Mouse (Mus musculus) thymus, postnatal 14 days (tissue): Measurements from ENCODE around the gene Crhr2.

Experiments
- DNase-seq: peaks from one replicate; pipeline ENCODE4 v3.0.0; 2021

Crhr2 gene

DNA sequence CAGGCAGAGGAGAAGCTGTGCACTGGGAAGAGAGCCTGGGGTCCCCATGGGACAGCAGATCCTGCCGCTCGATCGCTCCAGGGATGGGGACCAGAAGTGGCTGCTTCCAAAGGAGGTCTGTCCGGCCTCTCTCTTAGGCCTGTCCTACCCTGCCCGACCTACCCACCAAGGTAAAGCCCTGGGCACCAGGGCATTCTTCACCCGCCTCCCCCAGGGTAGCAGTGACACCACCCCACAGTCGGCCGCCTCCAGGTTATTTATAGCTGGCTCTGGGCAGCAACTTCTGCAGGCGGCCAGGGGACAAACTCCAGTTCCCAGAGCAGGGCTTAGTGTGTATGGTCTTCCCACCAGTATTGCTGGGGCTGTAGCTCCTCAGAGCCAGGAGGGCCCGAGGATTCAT lies at the start of gene Crhr2:
Gene Crhr2 (minus strand): TSS at position 223 of the 400 bp plus-strand sequence.
- no peak for DNase-seq

DNA sequence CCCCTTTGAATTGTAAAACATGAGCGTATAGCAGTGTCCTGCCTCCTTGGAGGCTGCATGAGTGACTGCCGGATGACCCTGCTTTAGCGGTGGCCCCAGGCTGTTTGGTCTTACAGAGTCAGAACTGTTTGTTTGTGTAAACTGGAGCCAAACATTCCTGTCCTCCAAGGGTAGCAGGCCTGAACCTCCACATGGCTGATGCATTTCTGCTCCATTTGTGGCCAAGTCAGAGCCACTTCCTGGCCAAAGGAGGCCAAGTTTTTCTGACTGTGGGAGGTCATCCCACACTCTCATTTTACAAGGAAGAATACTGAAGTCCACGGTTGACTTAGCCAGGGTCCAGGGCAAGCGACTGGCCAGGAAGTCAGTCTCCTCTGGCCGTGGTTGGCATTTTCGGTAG lies 46.7 kb upstream of the Crhr2 start:
- DNase-seq, result no peak

DNA sequence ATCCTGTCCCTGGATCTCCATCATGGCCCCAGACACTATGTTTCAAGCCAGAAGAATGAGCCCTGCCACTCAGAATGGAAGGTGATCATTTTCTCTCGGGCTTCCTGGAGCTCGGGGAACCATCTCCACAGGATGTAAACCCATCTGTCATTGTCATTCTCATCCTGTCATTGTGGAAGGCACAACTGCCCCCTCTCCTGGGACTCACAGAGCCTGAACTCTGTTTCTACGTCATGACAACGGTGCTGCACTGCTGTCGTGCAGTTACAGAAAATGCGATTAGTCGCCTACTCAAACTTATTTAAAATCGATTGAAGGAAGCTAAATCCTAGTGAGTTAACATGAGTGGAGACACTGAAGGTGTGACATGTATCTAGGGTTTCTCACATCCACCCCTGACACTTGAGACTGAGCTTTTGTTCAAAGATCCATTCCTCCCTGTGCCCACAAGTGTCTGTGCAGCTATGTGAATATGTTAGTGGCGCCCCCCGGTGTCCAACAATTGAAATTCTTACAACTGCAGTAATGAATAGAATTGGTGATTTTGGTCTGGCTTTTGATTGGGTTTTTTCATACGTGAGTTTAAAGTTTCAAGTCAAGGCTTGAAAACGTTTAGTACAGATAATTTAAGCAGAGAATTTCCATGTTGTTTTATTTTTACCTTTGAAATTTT lies 44.4 kb upstream of the Crhr2 start:
- DNase-seq, result peak; percentile 26

DNA sequence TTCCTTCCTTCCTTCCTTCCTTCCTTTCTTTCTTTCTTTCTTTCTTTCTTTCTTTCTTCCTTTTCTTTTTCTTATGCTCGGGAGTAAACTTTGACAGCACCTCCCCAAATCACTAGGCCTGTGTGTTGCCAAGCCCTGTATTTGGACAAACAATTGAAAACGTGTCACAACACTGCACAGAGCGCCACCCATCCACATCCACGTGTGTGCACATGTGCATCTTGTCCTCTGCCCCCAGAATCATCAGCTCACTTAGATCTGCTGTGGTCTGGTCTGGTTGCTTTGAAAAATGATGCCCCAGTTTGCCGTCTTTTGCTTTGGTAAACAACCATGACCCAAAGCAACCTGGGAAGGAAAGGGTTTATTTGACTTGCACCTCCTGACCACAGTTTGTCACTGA lies 43.1 kb upstream of the Crhr2 start:
- DNase-seq, result no peak

DNA sequence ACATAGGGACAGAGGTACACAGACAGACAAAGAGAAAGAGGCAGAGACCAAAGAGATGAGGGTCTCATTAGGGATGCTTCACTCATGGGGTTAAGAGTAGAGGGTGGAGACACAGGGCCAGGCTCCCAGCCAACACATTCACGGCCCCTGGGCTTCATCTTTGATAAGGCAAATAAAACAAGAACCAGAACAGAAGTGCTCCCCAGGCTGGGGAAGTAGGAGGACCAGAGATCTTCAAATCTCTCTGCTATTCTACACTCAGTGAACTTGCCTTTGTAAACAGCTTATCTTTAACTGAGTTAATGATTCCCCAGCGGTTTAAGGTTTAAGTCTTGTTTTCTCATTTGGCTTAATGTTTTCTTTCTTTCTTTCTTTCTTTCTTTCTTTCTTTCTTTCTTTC lies 42.6 kb upstream of the Crhr2 start:
- no peak for DNase-seq

DNA sequence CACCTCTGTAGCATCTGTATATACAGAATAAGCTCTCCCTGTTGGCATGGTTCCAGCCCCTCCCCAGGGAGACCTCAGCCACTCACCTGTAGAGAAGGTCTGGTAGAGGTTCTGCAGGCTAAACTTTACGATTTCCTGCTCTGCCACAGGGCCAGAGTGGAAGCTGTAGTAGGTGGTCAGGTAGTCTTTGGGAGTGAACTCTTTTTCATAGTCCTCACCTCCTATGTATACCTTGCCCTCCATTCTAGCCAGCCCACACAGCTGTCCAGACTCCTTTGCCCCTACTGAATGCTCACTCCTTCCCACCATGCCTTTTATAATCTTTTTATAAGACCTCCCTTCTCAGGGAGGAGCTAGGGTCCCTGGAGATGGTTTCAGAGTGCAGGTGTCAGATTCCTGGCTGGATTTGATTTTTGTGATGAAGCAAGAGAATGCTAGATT lies 41.9 kb upstream of the Crhr2 start, which contains the start of gene Inmt:
Gene Inmt (minus strand): TSS at position 303 of the 441 bp plus-strand sequence.
- DNase-seq, result no peak

DNA sequence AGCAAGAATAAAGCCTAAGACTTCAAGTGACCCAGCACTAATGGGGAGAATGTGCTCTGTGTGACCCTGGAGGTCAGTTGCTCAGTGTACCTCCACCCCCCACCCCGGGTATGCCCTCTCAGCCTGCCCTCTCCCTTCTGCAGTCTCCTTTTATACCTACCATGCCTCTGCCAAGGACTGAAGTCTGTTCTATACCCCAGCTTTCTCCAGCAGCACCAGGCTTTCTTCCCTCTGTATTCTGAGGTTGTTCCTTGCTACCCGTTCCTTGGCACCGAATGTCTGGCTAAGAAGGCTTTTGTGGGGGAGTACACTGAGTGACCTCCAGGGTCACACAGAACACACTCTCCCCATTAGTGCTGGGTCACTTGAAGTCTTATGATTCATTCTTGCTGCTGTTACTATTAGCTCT lies 41.1 kb upstream of the Crhr2 start:
- DNase-seq, result no peak

DNA sequence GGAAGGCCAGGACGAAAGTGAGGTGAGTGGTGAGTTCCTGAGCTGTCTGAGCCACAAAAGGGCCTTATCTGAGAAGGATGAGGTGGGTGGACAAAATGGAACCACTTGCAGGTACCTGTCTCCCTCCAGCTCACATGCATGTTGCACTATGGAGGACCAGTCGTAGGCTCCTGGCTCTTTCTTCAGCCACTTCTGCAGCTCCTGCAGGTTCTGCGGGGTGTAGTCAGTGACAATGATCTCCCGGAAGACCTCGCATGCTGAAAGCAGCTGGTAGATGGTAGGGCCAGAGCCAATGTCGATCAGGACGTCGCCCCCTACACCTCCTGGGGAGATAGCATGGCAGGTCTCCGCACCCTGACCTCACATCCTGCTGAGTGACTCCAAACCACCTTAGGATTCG lies 40.4 kb upstream of the Crhr2 start:
- DNase-seq, result no peak

DNA sequence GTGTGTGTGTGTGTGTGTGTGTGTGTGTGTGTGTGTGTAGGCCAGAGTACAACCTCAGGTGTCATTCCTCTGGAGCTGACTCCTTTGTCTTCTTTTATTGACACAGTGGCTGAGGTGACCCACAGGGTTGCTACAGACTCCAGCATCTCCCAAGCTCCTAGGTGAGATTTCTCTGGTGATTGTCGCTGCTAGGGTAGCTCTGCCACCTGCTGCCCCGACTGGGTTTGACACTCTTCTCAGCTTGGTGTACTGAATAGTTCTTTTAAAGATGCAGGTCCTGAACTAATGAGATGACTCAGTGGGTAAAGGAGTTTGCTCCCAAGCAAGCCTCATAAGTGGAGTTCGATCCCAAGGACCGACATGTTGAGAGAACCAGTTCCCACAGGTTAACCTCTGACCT lies 38.8 kb upstream of the Crhr2 start:
- no peak for DNase-seq

DNA sequence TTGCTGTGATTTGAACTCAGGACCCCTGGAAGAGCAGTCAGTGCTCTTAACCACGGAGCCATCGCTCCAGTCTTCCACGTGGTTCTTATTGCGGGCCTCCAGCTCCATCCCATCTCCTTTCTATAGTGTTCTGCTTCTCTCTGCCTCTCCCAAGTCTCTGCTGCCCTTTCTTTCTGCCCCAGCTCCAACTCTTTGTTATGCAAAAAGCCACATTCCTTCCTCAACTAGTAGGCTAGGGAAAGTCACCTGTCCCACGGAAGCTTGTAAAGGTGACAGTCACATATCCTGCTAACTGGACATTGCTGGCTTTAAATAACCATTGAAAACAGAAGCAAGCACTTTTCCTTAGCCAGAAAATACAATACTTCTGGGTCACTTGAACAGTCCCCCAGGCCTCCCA lies 37.0 kb upstream of the Crhr2 start:
- no peak for DNase-seq

DNA sequence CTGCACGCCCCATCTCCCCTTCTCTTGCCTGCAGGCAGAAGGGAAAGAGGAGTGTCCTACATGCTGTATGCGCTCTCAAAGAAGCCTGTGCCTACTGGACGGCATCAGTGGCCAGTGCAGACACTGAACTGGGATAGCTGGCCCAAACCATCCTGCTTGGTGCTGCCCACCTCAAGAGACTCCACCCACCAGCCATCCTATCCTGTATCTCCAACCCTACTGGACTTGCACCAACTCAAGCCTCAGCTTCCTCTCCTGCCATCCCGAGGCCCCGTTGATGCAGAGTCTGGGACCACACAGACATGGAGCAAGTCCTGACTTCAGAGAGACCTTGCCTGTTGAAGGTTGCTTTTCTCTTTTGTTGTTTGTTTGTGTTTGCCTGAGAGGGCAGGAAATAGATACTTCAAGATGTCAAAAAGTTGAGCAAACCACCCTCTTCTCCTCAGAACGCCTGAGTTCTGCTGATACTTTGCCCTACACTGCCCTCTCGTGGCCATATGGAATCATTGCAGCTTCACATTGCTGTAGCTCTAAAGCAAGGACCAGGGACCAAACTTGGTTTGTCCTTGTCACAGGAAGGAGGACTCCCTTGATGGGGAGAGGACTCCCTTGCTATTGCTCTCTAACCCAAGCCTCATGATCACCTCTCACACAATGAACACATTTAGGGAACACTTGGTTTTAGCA lies 34.1 kb upstream of the Crhr2 start:
- DNase-seq, result peak; percentile 75

DNA sequence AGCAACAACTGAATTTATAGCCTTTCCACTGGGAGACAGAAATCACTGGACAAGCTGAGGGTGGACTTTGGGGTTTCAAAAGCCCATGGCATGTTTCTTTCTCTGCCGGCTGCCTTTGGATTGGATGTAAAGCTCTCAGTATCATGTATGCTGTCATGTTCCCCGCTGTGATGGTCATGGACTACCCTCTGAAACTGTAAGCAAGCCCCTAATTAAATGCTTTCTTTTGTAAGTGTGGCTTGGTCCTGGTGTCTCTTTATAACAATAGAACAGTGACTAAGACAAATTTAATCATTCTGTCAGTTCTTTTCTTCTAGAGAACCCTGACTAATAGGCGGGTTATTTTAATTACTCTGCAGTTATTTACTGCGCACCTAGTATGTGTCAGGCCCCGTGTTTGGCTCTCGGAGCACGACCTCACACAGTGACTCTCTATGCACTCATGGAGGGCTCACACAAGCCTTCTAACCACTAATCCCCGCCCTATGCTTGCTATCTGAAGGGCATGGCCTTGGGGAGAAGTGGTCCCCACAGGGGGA lies 30.3 kb upstream of the Crhr2 start:
- DNase-seq, result no peak

DNA sequence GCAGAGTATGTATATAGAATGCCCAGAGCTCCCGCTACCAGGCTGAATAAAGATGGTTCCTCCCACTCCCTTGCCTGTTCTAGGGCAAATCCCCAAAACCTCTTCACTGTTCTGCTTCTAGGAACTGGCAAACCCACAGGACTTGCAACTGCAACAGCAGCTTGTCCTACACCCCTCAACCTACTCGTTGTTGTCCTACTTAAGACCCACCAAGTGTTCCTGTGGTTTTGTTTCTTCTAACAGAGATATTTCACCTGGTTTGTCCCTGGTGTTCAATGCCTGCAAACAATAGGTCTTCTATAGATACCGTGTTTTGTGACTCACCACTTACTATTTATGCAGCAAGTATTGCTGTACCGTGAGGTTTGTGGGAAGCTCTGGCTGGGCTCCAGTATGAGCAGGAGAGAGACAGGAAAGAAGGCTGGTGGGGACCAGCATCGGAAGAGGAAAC lies 28.5 kb upstream of the Crhr2 start:
- DNase-seq, result no peak

DNA sequence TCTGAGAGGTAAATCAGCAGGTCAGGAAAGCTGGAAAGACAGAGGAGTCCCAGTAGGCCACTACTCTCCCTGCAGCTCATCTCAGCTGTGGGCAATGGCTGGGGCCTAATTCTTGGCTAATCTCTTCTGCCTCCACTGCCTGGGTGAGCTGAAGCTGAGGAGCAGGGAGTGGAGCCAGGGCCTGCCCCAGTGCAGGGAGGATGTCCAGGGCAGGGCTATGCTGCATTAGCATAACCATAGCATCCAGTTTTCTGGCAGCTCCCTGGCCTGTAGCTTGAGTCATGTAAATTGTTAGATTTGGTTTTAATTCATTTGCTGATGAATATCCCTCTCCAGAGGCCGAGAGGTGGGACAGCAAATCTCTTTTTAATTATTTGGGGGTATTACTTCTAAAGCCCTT lies 26.4 kb upstream of the Crhr2 start:
- no peak for DNase-seq

DNA sequence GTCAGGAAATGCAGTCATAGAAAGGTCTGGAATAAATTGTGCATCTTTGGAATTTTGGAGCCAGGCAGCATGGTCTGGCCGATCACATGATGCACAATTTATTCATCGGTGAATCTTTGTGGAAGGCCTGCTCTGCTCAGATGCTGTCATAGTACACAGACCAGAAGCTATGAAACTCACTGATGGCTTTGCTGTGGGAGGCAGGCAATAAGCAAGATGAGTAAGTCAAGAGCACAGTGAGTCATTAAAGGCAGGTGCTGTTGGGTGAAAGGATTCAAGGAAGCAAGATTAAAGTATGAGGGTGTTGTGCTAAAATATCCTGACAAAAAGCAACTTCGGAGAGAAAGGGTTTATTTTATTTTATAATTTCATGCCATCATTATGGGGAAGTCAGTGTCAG lies 19.4 kb upstream of the Crhr2 start:
- no peak for DNase-seq

DNA sequence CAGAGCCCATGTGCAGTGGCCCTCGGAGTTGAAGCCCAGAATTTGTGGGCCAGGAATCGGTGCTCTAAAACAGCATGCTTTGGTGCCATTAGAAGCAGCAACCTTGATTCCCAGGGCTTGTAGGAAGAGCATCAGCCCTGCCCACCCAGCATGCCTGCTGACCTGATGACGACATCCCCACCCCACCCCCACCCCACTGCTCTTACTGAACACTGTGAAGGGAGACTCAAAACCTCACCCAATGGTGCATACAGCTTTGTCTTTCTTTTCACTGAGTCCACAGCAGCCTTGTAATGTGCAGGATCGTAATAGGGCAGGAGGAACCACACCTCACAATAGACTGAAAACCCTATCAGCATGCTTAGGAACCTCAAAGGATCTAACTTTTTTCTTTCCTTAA lies 13.3 kb upstream of the Crhr2 start:
- DNase-seq, result no peak

DNA sequence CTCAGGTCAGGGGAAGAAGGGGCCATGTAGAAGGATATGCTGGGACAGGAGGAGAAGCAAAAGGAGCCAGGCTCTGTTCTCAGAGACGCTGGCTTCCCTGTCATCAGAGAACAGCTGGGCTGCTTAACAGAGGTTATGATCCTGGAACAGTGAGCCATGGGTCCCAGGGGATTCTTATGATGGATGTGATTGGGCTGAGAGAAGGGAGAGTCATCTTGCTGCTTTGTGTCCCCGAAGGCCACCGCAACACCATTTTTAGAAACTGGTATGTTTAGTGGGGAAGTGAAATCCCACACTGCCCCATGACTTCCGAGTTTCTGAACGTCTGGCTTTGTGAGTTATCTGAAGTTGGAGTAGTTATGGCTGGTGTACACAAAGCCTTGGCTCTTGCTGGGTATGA lies 12.5 kb upstream of the Crhr2 start:
- DNase-seq, result no peak

DNA sequence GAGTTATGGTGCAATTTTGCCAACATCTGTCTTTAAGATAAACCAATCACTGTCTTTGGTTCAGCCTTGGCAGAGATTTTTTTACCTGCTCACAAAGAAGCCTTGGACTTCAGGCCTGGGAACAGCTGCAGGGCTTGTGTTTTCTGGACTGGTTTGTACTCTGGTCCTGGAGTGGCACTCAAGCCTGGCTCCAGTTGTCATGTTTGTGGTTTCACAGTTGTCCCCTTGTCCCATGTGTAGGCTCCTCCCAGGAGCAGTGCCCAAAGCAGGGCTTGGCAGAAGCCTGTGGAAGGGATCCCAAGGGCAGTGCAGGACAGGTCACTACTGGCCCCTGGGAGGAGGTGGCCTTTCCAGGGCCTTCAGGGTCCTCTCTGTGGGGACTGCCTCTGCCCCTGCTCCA lies 5.5 kb upstream of the Crhr2 start:
- no peak for DNase-seq

DNA sequence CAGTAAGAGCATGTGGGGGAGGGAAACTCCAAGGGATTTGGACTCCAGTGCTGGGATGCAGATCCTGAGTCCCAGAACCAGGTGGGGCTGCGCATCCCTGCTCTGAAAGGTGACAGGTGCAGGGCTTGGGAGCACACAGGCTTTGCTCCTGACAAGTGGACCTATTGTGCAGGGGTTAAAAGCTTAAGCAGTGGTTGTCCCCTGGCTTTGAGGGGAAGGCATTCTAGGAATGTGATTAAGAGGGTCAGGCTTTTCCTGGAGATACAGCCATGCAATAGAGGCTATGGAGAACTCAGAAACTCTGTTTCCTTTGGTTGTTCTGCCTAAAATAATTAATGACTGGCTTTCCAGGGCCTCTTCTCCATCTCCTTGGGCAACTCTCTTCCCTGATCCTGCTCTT lies 609 bp upstream of the Crhr2 start:
- no peak for DNase-seq

DNA sequence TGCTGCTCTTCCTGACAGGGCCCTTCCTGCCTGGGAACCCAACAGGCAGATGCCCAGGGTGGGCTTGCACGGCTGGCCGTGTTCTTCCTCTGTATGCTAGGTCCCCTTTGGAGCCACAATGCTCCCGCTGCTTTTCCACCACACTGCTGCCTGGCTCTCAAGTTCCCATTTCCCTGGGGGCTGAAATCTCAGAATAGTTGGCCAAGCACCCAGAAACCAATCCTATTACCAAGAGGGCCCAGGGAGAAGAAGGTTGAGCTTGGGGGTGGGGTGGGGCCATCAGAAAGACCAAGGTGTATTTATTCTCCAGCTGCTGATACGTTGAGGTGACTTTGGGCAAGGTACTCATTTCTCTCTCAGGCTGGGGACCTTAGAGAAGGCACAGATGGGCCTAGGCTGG lies 1.5 kb downstream of the Crhr2 start:
- no peak for DNase-seq

DNA sequence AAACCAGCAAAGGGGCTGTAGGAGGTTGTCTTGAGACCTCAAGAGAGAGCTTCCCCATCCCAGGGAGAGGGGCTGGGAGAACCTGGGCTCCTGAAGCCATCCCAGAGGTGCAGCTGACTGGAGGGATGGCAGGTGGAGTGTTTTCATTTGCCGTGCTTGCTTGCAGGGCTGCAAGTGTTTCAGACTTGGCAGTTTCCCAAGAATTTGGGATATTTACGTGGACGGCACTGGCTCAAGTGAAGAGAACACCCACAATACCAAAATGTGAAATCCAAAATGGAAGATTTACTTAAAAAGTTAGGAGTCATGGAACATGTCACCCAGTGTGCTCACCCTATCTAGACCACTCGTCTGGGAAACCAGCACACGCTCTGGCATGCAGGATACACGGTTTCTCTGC lies 2.2 kb downstream of the Crhr2 start:
- DNase-seq, result no peak

DNA sequence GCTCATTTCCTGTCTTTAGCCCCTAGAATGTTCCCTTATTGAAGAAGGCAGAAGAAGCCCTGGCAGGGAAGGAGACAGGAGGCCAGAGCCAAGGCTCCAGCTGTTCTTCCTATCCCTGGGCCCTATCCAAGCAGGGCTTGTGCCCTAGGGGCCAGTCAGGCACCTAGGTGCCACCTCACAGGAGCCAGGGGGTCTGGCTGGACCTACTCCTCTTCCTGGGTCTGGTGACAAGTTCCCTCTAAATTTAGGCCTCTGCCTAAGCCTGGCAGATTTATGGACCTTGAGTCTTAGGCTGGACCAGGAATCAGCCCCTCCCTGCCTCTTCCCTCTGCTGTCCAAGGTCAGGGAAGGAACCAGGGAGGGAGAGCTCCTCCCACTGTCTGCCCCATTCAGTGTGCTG lies 4.4 kb downstream of the Crhr2 start:
- DNase-seq, result no peak

DNA sequence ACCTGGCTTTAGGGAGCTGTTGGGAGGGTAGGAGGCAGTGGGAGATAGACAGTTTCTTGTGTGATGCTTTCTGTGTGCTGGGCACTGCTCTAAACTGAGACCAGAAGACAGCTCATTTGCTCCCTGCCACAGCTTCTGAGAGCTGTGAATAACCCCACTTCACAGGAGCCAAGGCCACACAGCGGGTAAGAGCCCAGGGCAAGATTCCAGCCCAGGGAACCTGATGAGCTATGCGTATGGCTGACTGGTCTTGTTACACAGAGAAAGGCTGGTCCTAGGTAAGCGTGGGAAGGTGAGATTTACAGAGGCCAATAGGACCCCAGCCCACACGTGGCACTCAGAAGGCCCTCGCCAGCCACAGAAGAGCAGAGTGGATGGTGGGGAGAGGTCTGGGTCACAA lies 6.2 kb downstream of the Crhr2 start:
- DNase-seq, result no peak

DNA sequence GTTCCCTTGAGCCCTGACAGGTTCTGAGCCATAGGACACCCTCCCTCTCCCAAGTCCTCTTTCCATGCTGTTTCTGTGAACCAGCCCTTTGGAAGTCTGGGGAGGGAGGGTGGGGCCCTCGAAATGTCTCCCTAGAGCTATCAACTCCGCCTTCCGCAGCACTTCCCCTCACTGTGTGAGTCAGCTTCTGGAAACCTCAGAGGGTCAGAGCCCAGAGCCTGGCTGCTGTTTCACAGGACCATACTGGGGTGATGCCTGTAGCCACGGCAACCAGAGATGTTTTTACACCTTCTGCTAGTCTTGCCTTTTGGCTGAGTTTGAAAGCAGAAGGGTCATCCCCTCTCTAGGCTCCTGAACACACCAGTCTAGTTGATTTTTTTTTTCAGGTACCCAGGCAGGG lies 9.8 kb downstream of the Crhr2 start:
- DNase-seq, result no peak
